Mouse (Mus musculus) heart, postnatal 10 days (tissue): ENCODE results near the gene Pik3c2b. TPM values are rescaled to one million over a fixed set of nuclear protein-coding genes. Genes with fewer than 3 reads are reported as not detected.

Source experiments
- DNase-seq, 2 experiments: peaks; one replicate each; pipeline ENCODE4 v3.0.0; 2021
- intact Hi-C: fragments of 180-260 bp; cut with DNase I; formaldehyde crosslinking; loops from one replicate; pipeline ENCODE4 v1.15.1; 2025
- total RNA-seq, 2 experiments: library from RNA; stranded (reverse); gene quantifications; 2 replicates each; pipeline ENCODE4 v1.2.3; 2021

Pik3c2b gene
- total RNA-seq, 2 experiments from 2014 or later, result 26.1 to 36.5 TPM

DNA sequence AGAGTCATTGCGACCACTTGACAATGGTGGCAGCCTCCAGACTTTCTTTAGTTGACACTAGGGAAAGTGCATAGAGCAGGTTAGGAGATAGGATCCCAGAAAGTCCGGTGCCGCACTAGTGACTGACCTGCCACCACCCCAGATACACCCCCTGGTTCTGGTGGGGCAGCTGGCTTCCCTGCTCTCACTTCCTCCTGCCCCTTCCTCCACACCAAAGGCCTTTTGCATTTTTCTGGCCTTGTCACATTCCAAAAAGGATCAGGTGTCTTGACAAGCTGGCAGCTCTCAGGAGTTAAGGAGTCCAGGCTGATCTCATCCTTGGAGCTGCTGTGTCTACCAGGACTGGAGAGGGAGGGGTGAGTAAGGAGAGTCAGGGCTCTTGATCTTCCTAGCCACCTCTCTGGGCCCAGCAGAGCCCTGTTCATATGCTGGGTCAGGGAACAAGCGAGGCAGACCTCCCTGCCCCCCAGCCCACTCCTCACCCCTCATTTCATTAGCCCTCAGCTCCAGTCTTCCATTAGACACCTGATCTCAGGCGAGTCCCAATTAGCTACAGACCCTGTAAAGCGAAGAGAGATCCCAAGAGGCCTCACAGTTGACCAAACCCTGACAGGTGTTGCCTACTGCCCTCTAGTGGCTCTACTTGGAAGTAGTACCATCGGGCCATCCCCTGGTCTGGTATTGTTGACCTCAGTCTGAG lies 41.9 kb downstream of the Pik3c2b start:
- intact Hi-C loops, result loop anchor here (1.0 kb wide), 2 partner anchors 41 to 48 kb away; no protein-coding TSS in a partner anchor
- DNase-seq, result peak; percentile 78 to 86

DNA sequence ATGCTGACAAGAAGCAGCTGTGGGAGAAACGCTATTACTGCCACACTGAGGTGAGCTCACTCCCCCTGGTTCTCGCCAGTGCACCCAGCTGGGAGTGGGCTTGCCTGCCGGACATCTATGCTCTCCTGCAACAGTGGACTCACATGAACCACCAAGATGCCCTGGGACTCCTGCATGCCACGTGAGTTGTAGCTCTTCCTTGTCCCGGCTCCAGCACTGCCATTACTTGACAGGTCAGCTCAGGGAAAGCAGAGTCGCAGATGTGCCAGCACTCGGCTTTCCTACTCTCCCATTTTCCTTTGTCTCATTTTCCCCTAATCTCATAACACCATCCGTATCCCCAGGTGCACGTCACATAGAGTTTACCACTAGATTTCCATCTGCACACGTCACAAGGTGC lies 42.7 kb downstream of the Pik3c2b start:
- intact Hi-C loops, result no loop called here

GRCm38 (mm10) chr1:133089415-133089814 lies 43.9 kb downstream of the Pik3c2b start:
- intact Hi-C loops, result loop anchor here (1.0 kb wide), 1 partner anchor 12 kb away; no protein-coding TSS in a partner anchor

More for the DNA sequence above, 42.7 kb downstream of the Pik3c2b start:
- DNase-seq, result no peak

GRCm38 (mm10) chr1:133090641-133091040 lies 45.2 kb downstream of the Pik3c2b start:
- DNase-seq, result no peak
- intact Hi-C loops, result no loop called here

More at GRCm38 (mm10) chr1:133089415-133089814, 43.9 kb downstream of the Pik3c2b start:
- no peak for DNase-seq

DNA sequence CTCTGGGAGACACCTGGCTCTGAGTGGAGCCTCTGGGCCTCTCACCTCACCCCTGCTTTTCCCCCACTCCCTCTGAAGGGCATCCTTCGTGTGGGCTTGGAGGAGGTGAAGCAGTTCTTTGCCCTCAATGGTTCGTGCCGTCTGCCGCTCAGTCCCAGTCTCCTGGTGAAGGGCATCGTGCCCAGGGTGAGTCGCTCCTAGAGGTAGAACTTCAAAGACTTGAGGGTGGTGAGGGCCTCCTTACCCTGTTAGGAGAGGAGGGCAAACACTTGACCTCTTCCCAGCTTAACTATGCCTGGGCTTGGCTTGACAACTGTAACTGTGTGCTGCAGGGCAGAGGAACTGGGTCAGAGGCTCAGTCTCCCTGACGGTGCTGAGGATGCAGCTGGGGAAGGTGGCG lies 46.0 kb downstream of the Pik3c2b start:
- intact Hi-C loops, result no loop called here
- DNase-seq, result no peak

- no peak for DNase-seq
- intact Hi-C loops, result no loop called here
These were observed 48.3 kb downstream of the Pik3c2b start for GRCm38 (mm10) chr1:133093719-133094118.

- peak; percentile 74 to 84 for DNase-seq
- intact Hi-C loops, result loop anchor here (1.0 kb wide), 2 partner anchors 12 to 62 kb away; no protein-coding TSS in a partner anchor
These were observed 55.7 kb downstream of the Pik3c2b start for GRCm38 (mm10) chr1:133100980-133101798.

DNA sequence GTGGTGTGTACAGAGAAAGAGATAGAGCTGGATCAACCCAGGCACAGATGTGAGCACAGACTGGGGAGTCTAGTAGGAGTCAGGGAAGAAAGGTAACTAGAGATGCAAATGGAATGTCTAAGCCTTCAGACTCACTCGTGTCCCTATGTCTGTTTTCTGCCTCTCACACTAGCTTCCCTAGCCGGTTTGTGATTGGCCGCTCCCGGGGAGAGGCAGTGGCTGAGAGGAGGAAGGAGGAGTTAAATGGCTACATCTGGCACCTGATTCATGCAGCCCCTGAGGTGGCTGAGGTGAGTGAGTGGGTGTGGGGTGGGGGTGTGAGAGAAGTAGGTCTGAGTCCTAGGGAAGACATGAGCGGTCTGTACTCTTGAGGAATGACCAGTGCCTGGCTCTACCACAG lies 56.6 kb downstream of the Pik3c2b start:
- no peak for DNase-seq
- intact Hi-C loops, result no loop called here

DNA sequence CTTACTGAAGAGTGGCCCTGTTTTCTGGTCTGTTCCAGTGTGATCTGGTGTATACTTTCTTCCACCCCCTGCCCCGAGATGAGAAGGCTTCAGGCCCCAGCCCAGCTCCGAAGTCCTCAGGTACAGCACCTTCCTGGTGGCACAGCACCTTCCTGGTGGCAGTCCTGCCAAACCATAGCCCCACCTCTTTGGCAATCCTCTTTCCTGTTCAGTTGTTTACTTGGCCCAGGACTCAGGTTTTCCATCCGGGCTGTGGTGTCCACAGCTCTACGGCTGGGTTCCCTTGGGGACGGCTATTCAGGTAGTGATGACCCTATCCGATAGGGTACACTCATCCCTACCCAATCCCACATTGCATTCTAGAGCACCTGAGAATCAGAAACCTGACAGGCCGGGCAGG lies 57.8 kb downstream of the Pik3c2b start:
- intact Hi-C loops, result no loop called here
- no peak for DNase-seq

GRCm38 (mm10) chr1:133103871-133104270 lies 58.4 kb downstream of the Pik3c2b start:
- intact Hi-C loops, result no loop called here
- no peak for DNase-seq

DNA sequence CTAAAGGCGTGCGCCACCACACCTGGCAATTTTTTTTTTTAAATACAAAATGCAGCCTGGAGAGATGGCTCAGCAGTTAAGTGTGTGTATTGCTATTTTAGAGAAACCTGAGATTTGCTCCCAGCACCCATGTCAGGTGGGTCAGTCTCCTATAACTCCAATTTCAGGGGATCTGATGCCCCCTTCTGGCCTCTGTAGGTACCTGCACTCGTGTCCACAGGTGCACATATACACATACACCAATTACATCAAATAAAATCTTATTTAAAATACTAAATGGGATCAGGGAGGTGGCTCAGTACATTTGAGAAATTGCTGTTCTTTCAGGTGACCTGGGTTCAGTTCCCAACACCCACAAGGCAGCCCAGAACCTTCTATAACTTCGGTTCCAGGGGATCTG lies 70.6 kb downstream of the Pik3c2b start:
- DNase-seq, result no peak
- intact Hi-C loops, result no loop called here

DNA sequence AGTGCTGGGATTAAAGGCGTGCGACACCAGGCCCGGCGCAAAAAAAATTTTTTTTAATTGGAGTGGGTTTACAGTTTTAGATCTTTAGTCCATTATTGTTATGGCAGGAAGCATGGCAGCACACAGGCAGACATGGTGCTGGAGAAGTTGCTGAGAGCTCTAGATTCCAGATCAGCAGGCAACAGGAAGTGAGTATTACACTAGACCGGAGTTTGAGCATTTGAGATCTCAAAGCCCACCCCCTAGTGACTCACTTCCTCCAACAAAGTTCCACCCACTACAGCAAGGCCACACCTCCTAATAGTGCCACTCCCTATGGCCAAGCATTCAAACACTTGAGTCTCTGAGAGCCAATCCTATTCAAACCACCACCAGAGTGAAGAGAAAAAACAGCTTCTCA lies 72.7 kb downstream of the Pik3c2b start:
- DNase-seq, result no peak
- intact Hi-C loops, result no loop called here

DNA sequence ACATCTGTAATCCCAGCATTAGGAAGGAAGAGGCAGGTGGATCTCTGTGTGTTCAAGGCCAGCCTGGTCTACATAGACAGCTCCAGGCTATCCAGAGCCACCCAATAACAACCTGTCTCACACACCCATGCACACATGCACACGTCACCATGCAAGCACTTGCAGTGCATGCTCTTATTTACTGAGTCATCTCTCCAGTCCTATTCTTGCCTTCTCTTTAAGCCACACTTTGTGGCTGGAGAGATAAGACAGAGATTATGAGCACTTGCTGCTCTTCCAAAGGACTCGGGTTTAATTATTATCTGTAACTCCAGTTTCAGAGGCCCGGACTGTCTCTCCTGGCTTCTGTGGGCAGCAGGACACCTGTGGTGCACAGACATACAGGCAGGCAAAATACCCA lies 73.4 kb downstream of the Pik3c2b start:
- intact Hi-C loops, result no loop called here

DNA sequence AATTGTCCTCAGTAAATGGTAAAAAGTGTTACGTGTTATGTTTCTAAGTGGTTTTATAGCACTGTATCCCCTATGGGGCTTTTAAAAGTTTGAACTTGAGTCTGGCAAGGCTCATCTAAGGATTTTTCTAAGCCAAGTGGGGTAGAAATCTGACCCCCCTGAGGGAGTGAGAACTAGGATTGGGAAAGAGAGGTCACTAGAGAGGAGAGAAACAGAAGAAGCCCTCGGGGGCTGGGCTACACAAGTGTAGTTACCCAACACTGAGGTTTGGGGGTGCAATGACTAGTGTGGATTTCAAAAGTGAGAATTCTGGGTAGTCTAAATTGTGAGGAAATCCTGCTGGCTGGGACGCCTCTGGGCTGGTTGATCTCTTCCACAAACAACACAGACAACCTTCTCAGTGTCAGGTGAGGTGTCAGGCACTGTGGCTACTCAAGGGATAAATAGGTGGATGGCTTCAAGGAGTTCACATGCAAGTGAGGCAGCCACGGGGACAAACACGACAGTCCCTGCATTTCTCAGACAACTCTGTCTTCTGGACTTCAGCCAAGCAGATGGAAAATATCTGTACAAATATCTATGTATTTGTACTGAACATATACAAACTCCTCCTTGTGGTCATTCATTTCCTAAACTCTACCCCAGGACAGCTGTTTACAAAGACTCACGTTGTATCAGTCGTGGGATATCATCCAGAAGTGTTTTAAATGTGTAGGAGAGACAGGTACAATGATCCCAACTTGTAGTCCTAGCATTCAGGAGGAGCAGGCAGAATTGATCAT lies 74.7 kb downstream of the Pik3c2b start:
- intact Hi-C loops, result no loop called here
- no peak for DNase-seq

More for the DNA sequence above, 73.4 kb downstream of the Pik3c2b start:
- no peak for DNase-seq

GRCm38 (mm10) chr1:133121246-133121645 lies 75.8 kb downstream of the Pik3c2b start:
- intact Hi-C loops, result no loop called here
- DNase-seq, result no peak

- intact Hi-C loops, result no loop called here
- no peak for DNase-seq
These were observed 78.7 kb downstream of the Pik3c2b start for GRCm38 (mm10) chr1:133124137-133124536.

DNA sequence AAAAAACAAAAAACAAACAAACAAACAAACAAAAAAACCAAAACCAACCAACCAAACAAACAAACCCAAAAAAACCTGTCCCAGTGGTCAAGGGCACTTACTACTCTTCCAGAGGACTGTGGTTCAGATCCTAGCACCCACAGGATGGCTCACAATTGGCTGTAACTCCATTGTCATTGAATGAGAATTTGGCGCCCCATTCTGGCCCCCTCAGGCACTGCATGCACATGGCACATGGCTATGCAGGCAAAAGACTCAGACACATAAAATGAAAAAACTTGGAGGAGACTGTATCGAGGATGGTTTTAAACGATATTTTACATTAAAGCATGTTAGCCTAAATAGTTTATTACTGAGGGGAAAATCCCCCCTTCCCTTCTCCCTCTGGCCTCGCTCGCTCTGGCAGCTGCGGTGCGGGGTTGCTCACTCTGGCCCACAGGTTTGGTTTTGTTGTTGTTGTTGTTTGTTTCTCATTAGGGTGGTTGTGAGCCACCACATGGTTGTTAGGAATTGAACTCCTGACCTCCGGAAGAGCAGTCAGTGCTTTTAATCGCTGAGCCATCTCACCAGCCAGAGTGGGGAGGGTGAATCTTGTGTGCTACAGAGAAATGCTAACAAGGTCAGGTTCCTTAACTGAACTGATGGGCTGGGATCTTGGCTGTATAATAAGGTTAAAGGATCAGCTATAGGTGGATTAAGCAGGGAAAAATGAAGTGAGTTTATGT lies 80.3 kb downstream of the Pik3c2b start:
- DNase-seq, result no peak
- intact Hi-C loops, result no loop called here

DNA sequence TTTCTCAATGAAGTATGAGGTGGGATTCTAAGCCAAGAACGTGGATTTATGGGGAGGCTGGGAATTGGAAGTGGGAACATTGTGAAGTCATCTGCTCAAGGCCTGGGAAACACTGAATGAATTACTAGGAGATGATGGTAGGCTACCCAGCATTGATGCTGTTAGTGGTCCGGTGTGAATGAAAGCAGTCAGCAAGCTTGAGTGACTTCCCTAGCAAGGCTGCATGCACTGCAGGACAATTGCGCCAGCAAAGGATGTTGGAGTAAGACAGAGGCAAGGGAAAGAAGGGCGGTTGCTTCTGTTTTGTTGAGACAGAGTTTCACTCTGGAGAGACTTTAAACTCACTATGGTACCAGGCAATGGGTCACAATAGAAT lies 80.9 kb downstream of the Pik3c2b start:
- intact Hi-C loops, result no loop called here
- DNase-seq, result no peak

- intact Hi-C loops, result no loop called here
- no peak for DNase-seq
These were observed 81.9 kb downstream of the Pik3c2b start for GRCm38 (mm10) chr1:133127328-133127727.

DNA sequence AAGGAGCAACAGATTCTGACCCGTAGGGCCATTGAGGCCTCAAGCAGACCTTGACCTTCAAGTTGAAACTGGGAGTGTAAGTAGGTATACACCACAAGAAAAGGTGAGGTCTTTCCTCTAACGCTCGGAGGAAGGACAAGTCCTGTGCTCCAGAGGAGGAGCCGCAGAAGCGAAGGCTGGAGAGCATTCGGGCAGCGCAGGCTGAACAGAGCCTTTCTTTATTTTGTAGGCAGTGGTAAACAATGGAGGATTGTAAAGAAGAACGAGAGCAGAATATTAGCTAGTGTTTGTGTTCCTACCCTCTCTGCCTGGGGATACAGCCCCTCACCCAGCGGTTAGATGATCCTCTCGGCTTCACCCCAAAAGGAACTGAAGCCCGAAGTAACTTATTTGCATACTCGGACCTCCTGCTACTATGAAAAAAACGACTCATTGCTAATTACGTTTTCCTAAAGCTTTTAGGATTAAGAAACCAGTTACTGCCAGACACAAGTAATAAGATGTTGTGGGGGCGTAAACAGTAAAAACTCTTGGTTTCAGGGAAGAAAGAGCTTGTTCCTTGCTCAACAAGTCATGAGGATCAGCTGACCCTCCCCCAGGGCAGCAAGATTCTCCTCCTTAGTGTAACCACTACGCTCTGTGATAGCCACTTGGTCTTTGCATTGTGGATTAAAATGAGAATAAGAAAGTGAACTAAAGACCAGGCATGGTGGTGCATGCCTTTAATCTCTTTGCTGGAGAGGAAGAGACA lies 84.2 kb downstream of the Pik3c2b start:
- intact Hi-C loops, result no loop called here
- DNase-seq, result peak in 1 of 2 experiments; percentile 10
